Mouse (Mus musculus): ENCODE measurements around the gene Sned1. TPM values are rescaled to one million over a fixed set of nuclear protein-coding genes. Genes with fewer than 3 reads are reported as not detected.

Sned1 gene
- polyA plus RNA-seq, 1 experiment from 2014 or later = 4.9 TPM

- H3K4me1 ChIP-seq (replicated peaks; ENCODE audit: control insufficient read depth, insufficient read depth, low read length) = 0 out of 2 replicates have a peak, but pooled peaks cover 2% of the 10 kb centered on the region
- no peaks in the 10 kb centered on the region for H3K36me3 ChIP-seq (ENCODE audit: control insufficient read depth, insufficient read depth, low read length)
- H3K4me3 ChIP-seq (ENCODE audit: low read depth, low read length) = no peak overlapping the region
- H3K9ac ChIP-seq (ENCODE audit: low read length) = no peak overlapping the region
- no peaks in the 10 kb centered on the region for H3K9me3 ChIP-seq (ENCODE audit: control insufficient read depth, low read length)
- ATAC-seq (replicated peaks; ENCODE audit: low FRiP score, low TSS enrichment, low read depth) (no peak), DNase-seq (ENCODE audit: low spot score) (no peak)
- no peak overlapping the region for H3K27ac ChIP-seq (ENCODE audit: low read depth)
- no peak overlapping the region for H3K4me2 ChIP-seq (ENCODE audit: low read length)
- WGBS = 32% methylated on average over 4 of the region's 4 CpGs
- peaks cover 5% of the 10 kb centered on the region; the same call in 1 of the 2 replicates for H3K27me3 ChIP-seq (replicated peaks; ENCODE audit: control insufficient read depth, insufficient read depth, low read length)
Observed at GRCm38 (mm10) chr1:93225226-93225625, 10.4 kb upstream of the Sned1 start.

DNA sequence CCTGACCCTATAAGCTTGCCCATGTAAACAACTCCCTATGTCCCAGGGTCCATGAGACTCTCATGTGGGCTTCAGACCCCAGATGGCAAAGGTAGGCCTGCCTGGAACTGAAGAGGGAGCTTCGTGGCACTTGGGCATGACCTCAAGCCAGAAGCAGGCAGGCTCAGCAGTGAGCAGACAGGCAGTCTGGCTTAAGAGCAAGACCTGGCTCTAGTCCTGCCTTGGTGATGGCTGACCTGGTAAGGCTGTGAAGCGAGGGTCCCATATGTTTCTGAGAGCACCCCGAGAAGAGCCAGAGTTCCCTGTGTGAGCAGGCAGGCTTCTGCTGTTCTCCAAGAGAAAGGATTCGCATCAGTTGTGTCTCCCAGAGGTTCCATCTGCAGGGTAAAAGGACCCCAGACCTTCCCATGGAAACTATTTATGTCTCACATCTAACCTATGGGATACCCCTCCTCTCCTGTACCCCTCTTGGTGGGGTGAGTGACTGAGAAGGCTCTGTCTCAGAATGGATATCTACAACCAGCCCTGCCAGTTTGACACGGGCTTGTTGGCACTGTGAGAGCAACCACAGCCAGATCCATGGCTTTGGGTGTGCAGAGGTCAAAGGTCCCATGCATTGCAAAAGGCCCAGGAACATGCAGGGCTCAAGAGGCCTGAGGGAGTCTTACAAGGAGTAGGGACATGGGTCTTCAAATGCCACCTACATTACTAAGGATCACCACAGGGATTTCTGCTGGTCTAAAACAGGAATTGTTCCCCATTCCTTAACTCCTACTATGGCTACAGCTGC lies 9.7 kb upstream of the Sned1 start:
- no peak overlapping the region for H3K27ac ChIP-seq (ENCODE audit: low read depth)
- H3K27me3 ChIP-seq (replicated peaks; ENCODE audit: control insufficient read depth, insufficient read depth, low read length) = peaks cover 5% of the 10 kb centered on the region; the same call in 1 of the 2 replicates
- H3K9me3 ChIP-seq (ENCODE audit: control insufficient read depth, low read length) = no peaks in the 10 kb centered on the region
- H3K4me2 ChIP-seq (ENCODE audit: low read length) = no peak overlapping the region
- no peak for ATAC-seq (replicated peaks; ENCODE audit: low FRiP score, low TSS enrichment, low read depth)
- 0 out of 2 replicates have a peak, but pooled peaks cover 2% of the 10 kb centered on the region for H3K4me1 ChIP-seq (replicated peaks; ENCODE audit: control insufficient read depth, insufficient read depth, low read length)
- no peaks in the 10 kb centered on the region for H3K36me3 ChIP-seq (ENCODE audit: control insufficient read depth, insufficient read depth, low read length)
- DNase-seq (ENCODE audit: low spot score) = no peak
- 71% methylated on average over 5 of the region's 5 CpGs for WGBS
- no peak overlapping the region for H3K9ac ChIP-seq (ENCODE audit: low read length)
- no peak overlapping the region for H3K4me3 ChIP-seq (ENCODE audit: low read depth, low read length)

DNA sequence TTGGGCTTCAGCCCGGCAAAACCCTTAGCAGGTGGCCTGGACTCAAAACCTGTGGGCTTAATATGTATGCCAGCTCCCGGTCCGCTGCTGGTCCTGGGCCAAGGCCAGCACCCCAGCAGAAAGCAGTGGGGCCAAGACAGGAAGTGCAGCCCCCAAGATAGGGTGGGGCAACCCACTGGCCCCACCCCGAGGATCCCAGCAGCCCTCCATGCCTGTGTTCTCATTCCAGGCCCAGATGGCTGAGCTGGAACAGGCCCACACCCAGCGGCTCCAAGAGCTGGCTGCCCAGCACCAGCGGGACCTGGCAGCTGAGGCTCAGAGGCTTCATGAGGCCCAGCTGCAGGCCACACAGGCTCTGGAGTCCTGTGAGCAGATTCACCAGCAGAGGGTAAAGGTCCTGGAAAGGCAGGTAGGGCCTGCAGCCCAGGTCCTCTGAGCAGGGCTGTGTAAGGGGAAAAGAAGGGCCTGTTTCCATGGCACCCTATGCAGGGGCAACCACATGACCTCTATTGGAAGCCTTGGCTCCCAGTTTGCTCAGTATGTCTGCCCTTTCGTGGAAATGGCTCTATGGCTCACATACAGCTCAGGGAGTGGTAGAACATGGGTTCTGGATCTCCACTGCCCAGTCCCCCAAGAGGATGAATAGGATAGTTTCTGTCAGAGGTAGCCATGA lies 8.2 kb upstream of the Sned1 start:
- Histone ChIP-seq H3K4me1 (replicated peaks; ENCODE audit: control insufficient read depth, insufficient read depth, low read length) (0 out of 2 replicates have a peak, but pooled peaks cover 2% of the 10 kb centered on the region), H3K9ac (ENCODE audit: low read length) (no peak overlapping the region; the same call in 1 of the 2 replicates), H3K4me3 (ENCODE audit: low read depth, low read length) (no peak overlapping the region), H3K36me3 (ENCODE audit: control insufficient read depth, insufficient read depth, low read length) (no peaks in the 10 kb centered on the region), H3K4me2 (ENCODE audit: low read length) (no peak overlapping the region), H3K27me3 (replicated peaks; ENCODE audit: control insufficient read depth, insufficient read depth, low read length) (peaks cover 5% of the 10 kb centered on the region; the same call in 1 of the 2 replicates), H3K9me3 (ENCODE audit: control insufficient read depth, low read length) (no peaks in the 10 kb centered on the region), H3K27ac (ENCODE audit: low read depth) (no peak overlapping the region)
- DNase-seq (ENCODE audit: low spot score) (no peak), ATAC-seq (replicated peaks; ENCODE audit: low FRiP score, low TSS enrichment, low read depth) (no peak)
- 78% methylated on average over 7 of the region's 7 CpGs for WGBS

GRCm38 (mm10) chr1:93227976-93228365 lies 7.7 kb upstream of the Sned1 start:
- no peak overlapping the region for H3K9ac ChIP-seq (ENCODE audit: low read length)
- no peaks in the 10 kb centered on the region for H3K9me3 ChIP-seq (ENCODE audit: control insufficient read depth, low read length)
- no peaks in the 10 kb centered on the region for H3K36me3 ChIP-seq (ENCODE audit: control insufficient read depth, insufficient read depth, low read length)
- peaks cover 5% of the 10 kb centered on the region; the same call in 1 of the 2 replicates for H3K27me3 ChIP-seq (replicated peaks; ENCODE audit: control insufficient read depth, insufficient read depth, low read length)
- H3K4me1 ChIP-seq (replicated peaks; ENCODE audit: control insufficient read depth, insufficient read depth, low read length) = 0 out of 2 replicates have a peak, but pooled peaks cover 2% of the 10 kb centered on the region
- 87% methylated on average over 7 of the region's 7 CpGs for WGBS
- no peak overlapping the region for H3K4me3 ChIP-seq (ENCODE audit: low read depth, low read length)
- no peak overlapping the region for H3K4me2 ChIP-seq (ENCODE audit: low read length)
- no peak for DNase-seq (ENCODE audit: low spot score)
- H3K27ac ChIP-seq (ENCODE audit: low read depth) = no peak overlapping the region
- ATAC-seq (replicated peaks; ENCODE audit: low FRiP score, low TSS enrichment, low read depth) = no peak

DNA sequence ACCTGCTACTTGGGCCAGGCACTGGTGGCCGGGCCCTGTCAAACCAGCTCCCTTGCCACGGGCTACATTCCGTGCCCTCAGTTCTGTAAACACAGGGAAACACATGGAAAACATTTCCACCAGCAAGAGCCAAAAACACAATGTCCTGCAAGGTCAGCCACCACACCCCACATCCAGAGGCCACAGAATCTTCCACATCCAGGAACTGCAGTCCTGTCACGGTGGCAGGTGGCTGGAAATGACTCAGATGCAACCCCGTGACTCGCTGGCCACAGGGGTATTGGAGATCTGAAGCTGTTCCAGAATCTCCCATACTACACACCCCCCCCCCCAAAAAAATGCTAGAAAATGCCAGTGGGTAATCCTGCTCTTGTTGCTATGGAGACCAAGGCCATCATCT lies 6.4 kb upstream of the Sned1 start:
- 83% methylated on average over 6 of the region's 6 CpGs for WGBS
- DNase-seq (ENCODE audit: low spot score) (no peak), ATAC-seq (replicated peaks; ENCODE audit: low FRiP score, low TSS enrichment, low read depth) (no peak)
- Histone ChIP-seq H3K36me3 (ENCODE audit: control insufficient read depth, insufficient read depth, low read length) (no peaks in the 10 kb centered on the region), H3K9ac (ENCODE audit: low read length) (no peak overlapping the region), H3K27ac (ENCODE audit: low read depth) (no peak overlapping the region), H3K4me2 (ENCODE audit: low read length) (no peak overlapping the region), H3K4me1 (replicated peaks; ENCODE audit: control insufficient read depth, insufficient read depth, low read length) (0 out of 2 replicates have a peak, but pooled peaks cover 2% of the 10 kb centered on the region), H3K4me3 (ENCODE audit: low read depth, low read length) (no peak overlapping the region), H3K27me3 (replicated peaks; ENCODE audit: control insufficient read depth, insufficient read depth, low read length) (no peaks in the 10 kb centered on the region), H3K9me3 (ENCODE audit: control insufficient read depth, low read length) (no peaks in the 10 kb centered on the region)

GRCm38 (mm10) chr1:93229626-93230025 lies 6.0 kb upstream of the Sned1 start:
- H3K4me1 ChIP-seq (replicated peaks; ENCODE audit: control insufficient read depth, insufficient read depth, low read length) = 0 out of 2 replicates have a peak, but pooled peaks cover 2% of the 10 kb centered on the region
- DNase-seq (ENCODE audit: low spot score) = no peak
- H3K9ac ChIP-seq (ENCODE audit: low read length) = no peak overlapping the region
- H3K4me3 ChIP-seq (ENCODE audit: low read depth, low read length) = no peak overlapping the region
- H3K9me3 ChIP-seq (ENCODE audit: control insufficient read depth, low read length) = no peaks in the 10 kb centered on the region
- no peak overlapping the region for H3K4me2 ChIP-seq (ENCODE audit: low read length)
- H3K36me3 ChIP-seq (ENCODE audit: control insufficient read depth, insufficient read depth, low read length) = no peaks in the 10 kb centered on the region
- H3K27me3 ChIP-seq (replicated peaks; ENCODE audit: control insufficient read depth, insufficient read depth, low read length) = no peaks in the 10 kb centered on the region
- WGBS = 79% methylated on average over 4 of the region's 4 CpGs
- ATAC-seq (replicated peaks; ENCODE audit: low FRiP score, low TSS enrichment, low read depth) = no peak
- no peak overlapping the region for H3K27ac ChIP-seq (ENCODE audit: low read depth)

DNA sequence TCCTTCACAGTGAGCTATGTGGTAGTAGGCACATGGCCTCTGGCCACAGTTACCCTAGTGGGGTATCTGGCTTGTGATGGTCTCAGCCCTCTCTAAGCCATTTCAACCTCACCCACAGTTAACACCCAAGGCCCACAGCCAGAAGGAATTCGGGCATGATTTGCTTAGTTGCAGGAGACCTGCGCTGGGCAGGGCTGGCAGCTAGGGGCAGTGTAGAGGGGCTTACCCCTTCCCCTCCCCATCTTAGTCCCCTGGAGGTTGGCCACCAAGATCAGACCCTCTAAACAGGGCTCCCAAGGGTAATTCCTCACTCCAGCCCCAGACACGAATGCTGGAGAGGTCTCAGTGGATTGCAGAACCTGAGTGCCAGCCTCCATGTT lies 894 bp downstream of the Sned1 start:
- Histone ChIP-seq H3K27ac (ENCODE audit: low read depth) (no peak overlapping the region), H3K4me3 (ENCODE audit: low read depth, low read length) (peak overlapping the region; percentile 48), H3K27me3 (replicated peaks; ENCODE audit: control insufficient read depth, insufficient read depth, low read length) (no peaks in the 10 kb centered on the region; the same call in 1 of the 2 replicates), H3K4me1 (replicated peaks; ENCODE audit: control insufficient read depth, insufficient read depth, low read length) (peaks cover 13% of the 10 kb centered on the region; the same call in 1 of the 2 replicates), H3K9me3 (ENCODE audit: control insufficient read depth, low read length) (no peaks in the 10 kb centered on the region), H3K9ac (ENCODE audit: low read length) (no peak overlapping the region; the same call in 1 of the 2 replicates), H3K36me3 (ENCODE audit: control insufficient read depth, insufficient read depth, low read length) (no peaks in the 10 kb centered on the region), H3K4me2 (ENCODE audit: low read length) (peak overlapping the region; percentile 100)
- 20% methylated on average over 3 of the region's 3 CpGs for WGBS
- ATAC-seq (replicated peaks; ENCODE audit: low FRiP score, low TSS enrichment, low read depth) (no peak), DNase-seq (ENCODE audit: low spot score) (no peak)

DNA sequence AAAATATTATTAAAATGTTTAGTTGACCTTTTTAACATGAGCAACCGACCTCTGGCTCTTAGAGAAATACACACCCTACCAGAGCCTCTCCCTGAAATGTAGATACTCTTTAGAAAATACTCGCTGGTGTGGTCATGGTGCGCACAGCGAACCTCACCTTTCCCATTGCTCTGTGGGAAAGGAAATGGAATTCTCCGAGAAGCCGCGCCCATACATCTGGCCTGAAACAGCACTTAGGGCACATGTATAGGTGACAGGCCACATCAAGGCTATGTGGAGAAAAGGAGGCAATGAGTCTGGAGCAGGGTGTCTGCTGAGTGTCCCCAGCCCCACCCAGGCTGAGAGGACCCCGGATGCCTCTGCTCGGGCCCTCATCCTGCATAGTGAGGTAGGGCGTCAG lies 2.0 kb downstream of the Sned1 start:
- no peak overlapping the region for H3K4me2 ChIP-seq (ENCODE audit: low read length)
- no peak overlapping the region for H3K27ac ChIP-seq (ENCODE audit: low read depth)
- no peaks in the 10 kb centered on the region; the same call in 1 of the 2 replicates for H3K27me3 ChIP-seq (replicated peaks; ENCODE audit: control insufficient read depth, insufficient read depth, low read length)
- peaks cover 13% of the 10 kb centered on the region; the same call in 1 of the 2 replicates for H3K4me1 ChIP-seq (replicated peaks; ENCODE audit: control insufficient read depth, insufficient read depth, low read length)
- H3K9me3 ChIP-seq (ENCODE audit: control insufficient read depth, low read length) = no peaks in the 10 kb centered on the region
- no peak overlapping the region for H3K9ac ChIP-seq (ENCODE audit: low read length)
- H3K4me3 ChIP-seq (ENCODE audit: low read depth, low read length) = no peak overlapping the region
- no peak for ATAC-seq (replicated peaks; ENCODE audit: low FRiP score, low TSS enrichment, low read depth)
- H3K36me3 ChIP-seq (ENCODE audit: control insufficient read depth, insufficient read depth, low read length) = no peaks in the 10 kb centered on the region
- DNase-seq (ENCODE audit: low spot score) = no peak
- WGBS = 90% methylated on average over 10 of the region's 10 CpGs
